Mouse (Mus musculus): Measurements from ENCODE around the gene Ldlrad3.

DNA sequence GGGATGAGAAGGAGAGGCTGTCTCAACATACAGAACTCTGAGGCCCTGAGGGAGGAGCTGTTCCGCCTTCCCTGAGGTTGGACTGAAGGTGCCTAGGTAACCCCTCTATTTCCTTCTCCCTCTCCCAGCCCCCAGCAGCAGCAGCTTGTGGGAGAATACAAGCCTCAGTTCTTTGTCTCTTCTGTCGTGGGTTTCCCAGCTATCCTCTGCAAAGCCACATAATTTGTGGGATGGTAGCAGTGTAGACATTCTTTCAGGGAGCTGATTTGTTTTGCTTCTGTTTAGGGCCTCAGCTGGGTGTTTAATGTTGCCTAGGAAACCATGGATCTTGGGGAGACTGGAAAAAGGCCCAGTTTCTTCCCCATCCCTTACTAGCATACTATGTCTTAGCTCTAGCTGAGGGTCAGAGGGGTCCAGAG is 266.0 kb downstream of the Ldlrad3 start:
- TF ChIP-seq CTCF (IDR thresholded peaks at IDR 0.05; ENCODE audit: control insufficient read depth, insufficient read depth, low read length) (no peak), POLR2A (IDR thresholded peaks at IDR 0.05; ENCODE audit: borderline replicate concordance, control insufficient read depth, low read depth, low read length) (no peak)

Measured in bone marrow, adult 2 months (tissue).